Mouse (Mus musculus) liver, adult 2 months (tissue): Measurements from ENCODE around the gene Col5a1.

ENCODE experiments used
- CTCF ChIP-seq: fragments of 200-500 bp; IDR thresholded peaks from 2 replicates; pipeline ENCODE4 v1.5.1; 2011; ENCODE audit warnings: low read depth, low read length, control low read depth
- POLR2A ChIP-seq: fragments of 200-500 bp; IDR thresholded peaks from 2 replicates; pipeline ENCODE4 v1.6.1; 2011; ENCODE audit warnings: low read length, control low read depth; ENCODE audit not compliant: insufficient read depth; ENCODE audit errors: extremely low read depth

DNA sequence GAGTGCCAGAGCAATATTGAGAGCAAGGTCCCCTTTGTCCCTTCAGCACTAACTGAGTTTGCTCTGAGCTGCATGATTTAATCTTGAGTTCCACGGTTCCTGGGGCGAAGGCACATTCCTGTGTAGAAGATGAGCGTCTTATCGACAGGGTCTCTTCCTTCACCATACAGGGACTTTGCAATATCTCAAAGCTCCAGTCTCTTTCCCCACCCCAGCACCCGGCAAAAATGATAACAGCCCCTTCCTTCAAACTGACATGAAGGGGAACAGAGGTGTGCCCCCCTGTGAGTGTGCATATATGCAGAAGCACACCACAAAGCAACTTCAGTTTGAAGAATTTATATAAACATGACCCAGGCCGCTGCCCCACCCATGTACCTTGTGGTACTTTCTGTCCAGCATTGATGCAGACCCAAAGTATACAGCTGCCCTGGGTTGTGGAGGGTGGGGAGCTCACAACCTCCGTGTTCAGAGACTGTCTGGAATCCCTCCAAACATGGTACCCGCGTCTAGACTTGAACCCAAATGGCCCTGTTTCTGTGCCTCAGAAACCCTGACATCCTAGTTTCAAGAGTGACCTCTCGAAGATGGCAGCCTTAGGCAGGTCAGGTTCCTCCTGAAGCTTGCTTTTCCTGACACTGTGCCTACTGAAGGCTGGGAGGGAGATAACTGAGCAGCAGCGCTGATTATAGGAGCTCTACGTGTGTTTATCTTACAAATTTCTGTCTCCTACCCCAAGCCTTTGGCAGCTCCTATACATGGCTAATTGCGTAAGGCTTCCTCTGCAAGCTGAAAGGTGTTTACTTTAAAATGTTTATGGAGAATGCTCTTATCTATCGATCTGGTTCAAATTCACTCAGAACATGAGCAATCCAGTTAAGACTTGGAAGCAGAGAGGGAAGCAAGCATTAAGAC is 95.7 kb downstream of the Col5a1 start:
- TF ChIP-seq CTCF = no peak
- TF ChIP-seq POLR2A = no peak
